Mouse (Mus musculus) MEL (cell line): ENCODE data around the gene Vps13d. TPM values are rescaled to one million over a fixed set of nuclear protein-coding genes. Genes with fewer than 3 reads are reported as not detected.

Experiments used
- DNase-seq: peaks from one replicate; pipeline ENCODE4 v3.0.0; 2011; ENCODE audit warnings: low read depth, low spot score
- H3K27ac ChIP-seq: 2 replicates; pipeline ENCODE4 v1.5.1; 2012; ENCODE audit warnings: low read depth, mild to moderate bottlenecking, control low read depth, low read length, moderate library complexity; ENCODE audit not compliant: control insufficient read depth
- H3K27me3 ChIP-seq, 2 experiments: fragments of 150-350 bp in 1 of 2; sonication (generic) in 1 of 2; 2 replicates each; pipeline ENCODE4 v1.6.1; 2012; ENCODE audit warnings: low read length in 2 of 2, mild to moderate bottlenecking in 2 of 2, improper control_type of control experiment in 1 of 2, moderate library complexity in 1 of 2; ENCODE audit not compliant: insufficient read depth in 2 of 2, control insufficient read depth in 1 of 2
- H3K36me3 ChIP-seq, 2 experiments: 2 replicates each; pipeline ENCODE4 v1.6.1; 2012 to 2014; ENCODE audit warnings: low read length in 2 of 2, improper control_type of control experiment in 1 of 2, inconsistent platforms in 1 of 2, mild to moderate bottlenecking in 1 of 2; ENCODE audit not compliant: insufficient read depth in 2 of 2, control insufficient read depth in 1 of 2
- H3K4me1 ChIP-seq, 2 experiments: fragments of 150-350 bp in 1 of 2; sonication (generic) in 1 of 2; 2 replicates each; pipeline ENCODE4 v1.6.1; 2012; ENCODE audit warnings: low read length in 2 of 2, improper control_type of control experiment in 1 of 2, mild to moderate bottlenecking in 1 of 2; ENCODE audit not compliant: insufficient read depth in 2 of 2, control insufficient read depth in 1 of 2
- H3K4me3 ChIP-seq, 2 experiments: fragments of 150-350 bp in 1 of 2; sonication (generic) in 1 of 2; 2 replicates each; pipeline ENCODE4 v1.5.1; 2012; ENCODE audit warnings: low read depth in 2 of 2, low read length in 2 of 2, mild to moderate bottlenecking in 2 of 2, moderate library complexity in 2 of 2, control low read depth in 1 of 2, improper control_type of control experiment in 1 of 2; ENCODE audit not compliant: control insufficient read depth in 1 of 2, insufficient read depth in 1 of 2
- H3K79me2 ChIP-seq: 2 replicates; pipeline ENCODE4 v1.6.1; 2012; ENCODE audit warnings: mild to moderate bottlenecking, low read length, moderate library complexity; ENCODE audit not compliant: control insufficient read depth, poor library complexity, insufficient read depth
- H3K9ac ChIP-seq: 2 replicates; pipeline ENCODE4 v1.6.1; 2012; ENCODE audit warnings: low read depth, mild to moderate bottlenecking, control low read depth, low read length, moderate library complexity; ENCODE audit not compliant: control insufficient read depth, poor library complexity, severe bottlenecking
- H3K9me3 ChIP-seq: fragments of 150-350 bp; sonication (generic); replicated peaks from 2 replicates; pipeline ENCODE4 v1.6.1; 2012; ENCODE audit warnings: mild to moderate bottlenecking, low read length, improper control_type of control experiment, moderate library complexity; ENCODE audit not compliant: insufficient read depth
- CHD1 ChIP-seq: IDR thresholded peaks from 2 replicates; pipeline ENCODE4 v1.6.1; 2012; ENCODE audit warnings: low read depth, mild to moderate bottlenecking, inconsistent platforms, low read length, improper control_type of control experiment
- CHD2 ChIP-seq: IDR thresholded peaks from 2 replicates; pipeline ENCODE4 v1.6.1; 2011; ENCODE audit warnings: low read length, improper control_type of control experiment
- CTCF ChIP-seq, 3 experiments: IDR thresholded peaks in 2 of 3; conservative IDR thresholded peaks in 1 of 3; 2 replicates each; pipeline ENCODE4 v1.5.1; 2011 to 2012; ENCODE audit warnings: low read length in 3 of 3, low read depth in 2 of 3, mild to moderate bottlenecking in 2 of 3, improper control_type of control experiment in 1 of 3, inconsistent platforms in 1 of 3, mixed read lengths in 1 of 3, moderate library complexity in 1 of 3; ENCODE audit not compliant: control insufficient read depth in 1 of 3, insufficient read depth in 1 of 3, poor library complexity in 1 of 3, severe bottlenecking in 1 of 3
- E2F4 ChIP-seq: IDR thresholded peaks from 2 replicates; pipeline ENCODE4 v1.6.1; 2011; ENCODE audit warnings: low read depth, low read length, improper control_type of control experiment, borderline replicate concordance
- ELF1 ChIP-seq: IDR thresholded peaks from 2 replicates; pipeline ENCODE4 v1.6.1; 2014; ENCODE audit warnings: low read depth, mild to moderate bottlenecking, inconsistent platforms, low read length, improper control_type of control experiment, moderate library complexity
- EP300 ChIP-seq, 2 experiments: IDR thresholded peaks; 2 replicates each; pipeline ENCODE4 v1.6.1; 2011; ENCODE audit warnings: improper control_type of control experiment in 2 of 2, low read length in 2 of 2, low read depth in 1 of 2, mild to moderate bottlenecking in 1 of 2
- ETS1 ChIP-seq: IDR thresholded peaks from 2 replicates; pipeline ENCODE4 v1.6.1; 2012; ENCODE audit warnings: low read depth, mild to moderate bottlenecking, inconsistent platforms, low read length, improper control_type of control experiment, moderate library complexity
- GABPA ChIP-seq: IDR thresholded peaks from 2 replicates; pipeline ENCODE4 v1.6.1; 2012; ENCODE audit warnings: low read depth, mild to moderate bottlenecking, inconsistent platforms, low read length, improper control_type of control experiment, moderate library complexity
- GATA1 ChIP-seq: IDR thresholded peaks from 2 replicates; pipeline ENCODE4 v1.6.1; 2011; ENCODE audit warnings: low read depth, low read length, improper control_type of control experiment
- JUND ChIP-seq: IDR thresholded peaks from 2 replicates; pipeline ENCODE4 v1.6.1; 2011; ENCODE audit warnings: low read depth, mild to moderate bottlenecking, improper control_type of control experiment, low read length
- MAFK ChIP-seq: IDR thresholded peaks from 2 replicates; pipeline ENCODE4 v1.6.1; 2011; ENCODE audit warnings: low read depth, mild to moderate bottlenecking, low read length, improper control_type of control experiment, borderline replicate concordance
- MAX ChIP-seq: IDR thresholded peaks from 2 replicates; pipeline ENCODE4 v1.6.1; 2011; ENCODE audit warnings: low read length, improper control_type of control experiment
- MXI1 ChIP-seq: IDR thresholded peaks from 2 replicates; pipeline ENCODE4 v1.6.1; 2011; ENCODE audit warnings: mild to moderate bottlenecking, low read depth, low read length, improper control_type of control experiment
- MYB ChIP-seq: IDR thresholded peaks from 2 replicates; pipeline ENCODE4 v1.6.1; 2011; ENCODE audit warnings: mild to moderate bottlenecking, low read depth, low read length, improper control_type of control experiment
- MYC ChIP-seq: IDR thresholded peaks from 2 replicates; pipeline ENCODE4 v1.6.1; 2011; ENCODE audit warnings: low read depth, mild to moderate bottlenecking, low read length, improper control_type of control experiment, moderate library complexity
- POLR2AphosphoS2 ChIP-seq: IDR thresholded peaks from 2 replicates; pipeline ENCODE4 v1.6.1; 2011; ENCODE audit warnings: low read length, improper control_type of control experiment
- POLR2AphosphoS5 ChIP-seq: IDR thresholded peaks from 2 replicates; pipeline ENCODE4 v1.6.1; 2012; ENCODE audit warnings: low read depth, borderline replicate concordance, mild to moderate bottlenecking, inconsistent platforms, low read length, moderate library complexity, mixed read lengths
- RAD21 ChIP-seq: IDR thresholded peaks from 2 replicates; pipeline ENCODE4 v1.6.1; 2011; ENCODE audit warnings: mild to moderate bottlenecking, low read depth, low read length, improper control_type of control experiment
- SIN3A ChIP-seq: IDR thresholded peaks from 2 replicates; pipeline ENCODE4 v1.6.1; 2012; ENCODE audit warnings: low read length, improper control_type of control experiment, inconsistent platforms
- SMC3 ChIP-seq: IDR thresholded peaks from 2 replicates; pipeline ENCODE4 v1.6.1; 2011; ENCODE audit warnings: low read depth, low read length, improper control_type of control experiment
- TAL1 ChIP-seq: IDR thresholded peaks from 2 replicates; pipeline ENCODE4 v1.6.1; 2012; ENCODE audit warnings: mild to moderate bottlenecking, inconsistent platforms, low read length, moderate library complexity, mixed read lengths
- UBTF ChIP-seq: IDR thresholded peaks from 2 replicates; pipeline ENCODE4 v1.6.1; 2012; ENCODE audit warnings: low read depth, mild to moderate bottlenecking, inconsistent platforms, low read length, improper control_type of control experiment, moderate library complexity, borderline replicate concordance; ENCODE audit not compliant: insufficient read depth
- USF1 ChIP-seq: IDR thresholded peaks from 2 replicates; pipeline ENCODE4 v1.6.1; 2014; ENCODE audit warnings: low read depth, mild to moderate bottlenecking, inconsistent platforms, low read length, improper control_type of control experiment, moderate library complexity
- USF2 ChIP-seq, 2 experiments: IDR thresholded peaks; 2 replicates each; pipeline ENCODE4 v1.6.1; 2011 to 2012; ENCODE audit warnings: improper control_type of control experiment in 2 of 2, low read length in 2 of 2, borderline replicate concordance in 1 of 2, inconsistent platforms in 1 of 2, low read depth in 1 of 2, mild to moderate bottlenecking in 1 of 2; ENCODE audit not compliant: insufficient read depth in 1 of 2
- ZC3H11A ChIP-seq: IDR thresholded peaks from 2 replicates; pipeline ENCODE4 v1.6.1; 2012; ENCODE audit warnings: low read depth, mild to moderate bottlenecking, inconsistent platforms, low read length, improper control_type of control experiment
- ZKSCAN1 ChIP-seq: IDR thresholded peaks from 2 replicates; pipeline ENCODE4 v1.6.1; 2012; ENCODE audit warnings: low read depth, mild to moderate bottlenecking, inconsistent platforms, low read length, improper control_type of control experiment, moderate library complexity
- ZMIZ1 ChIP-seq: IDR thresholded peaks from 2 replicates; pipeline ENCODE4 v1.6.1; 2012; ENCODE audit warnings: low read depth, mild to moderate bottlenecking, inconsistent platforms, low read length, improper control_type of control experiment, moderate library complexity
- polyA plus RNA-seq, 2 experiments: library from polyadenylated mRNA; stranded (reverse) in 1 of 2; unstranded in 1 of 2; fragments of >175 nt in 1 of 2; fragments of >200 nt in 1 of 2; gene quantifications; 2 replicates each; pipeline versions ENCODE4 v1.2.1 to v1.2.4; 2012; ENCODE audit warnings: low replicate concordance in 2 of 2, low read depth in 1 of 2; ENCODE audit not compliant: insufficient read length in 2 of 2, insufficient read depth in 1 of 2, missing spikeins in 1 of 2
- total RNA-seq: library from RNA; depleted of rRNA; stranded (reverse); fragments of 300-350 nt; gene quantifications from 2 replicates; pipeline ENCODE4 v1.2.3, GENCODE M21; 2012

The Vps13d gene
- total and polyA plus RNA-seq, 3 experiments: 8.9 to 14.5 (median 13.2) TPM

DNA sequence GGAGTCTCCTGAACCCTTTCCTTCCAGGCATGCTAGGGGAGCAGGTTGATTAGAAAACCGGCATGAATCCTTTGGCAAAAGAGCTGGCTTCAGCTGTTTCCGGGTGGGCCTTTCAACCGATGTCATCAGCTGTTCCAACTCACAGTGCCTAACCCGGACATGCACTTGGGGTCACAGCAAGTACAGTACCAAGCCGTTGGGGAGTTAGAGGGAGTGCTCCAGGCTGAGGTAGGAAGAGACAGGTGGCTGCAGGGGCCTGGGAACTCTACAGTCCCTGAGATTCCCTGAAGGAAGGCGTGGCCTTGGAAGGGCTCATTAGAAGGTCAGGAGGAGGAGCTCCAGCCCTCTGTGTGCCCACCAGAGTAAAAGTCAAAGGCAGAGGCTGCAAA is 20.0 kb upstream of the Vps13d start:
- Histone ChIP-seq H3K9me3 (no peaks in the 10 kb centered on the region), H3K4me1 (no peaks in the 10 kb centered on the region), H3K79me2 (no peaks in the 10 kb centered on the region), H3K9ac (no peak overlapping the region), H3K27me3 (no peaks in the 10 kb centered on the region), H3K4me3 (no peak overlapping the region), H3K36me3 (no peaks in the 10 kb centered on the region; a peak in 1 of 4 replicates), H3K27ac (no peak overlapping the region)
- no peak for TF ChIP-seq MXI1
- no peak for TF ChIP-seq CTCF (IDR thresholded peaks at IDR 0.05 in 2 of 3, conservative IDR thresholded peaks at IDR 0.05 in 1 of 3; ENCODE audit: control insufficient read depth in 1 of 3, insufficient read depth in 1 of 3, low read depth in 2 of 3, low read length in 3 of 3, poor library complexity in 1 of 3, severe bottlenecking in 1 of 3)
- TF ChIP-seq EP300 (IDR thresholded peaks at IDR 0.05; ENCODE audit: low read depth in 1 of 2, low read length in 2 of 2): no peak
- TF ChIP-seq ZKSCAN1: no peak
- TF ChIP-seq TAL1: no peak
- no peak for TF ChIP-seq GATA1
- no peak for TF ChIP-seq CHD1
- no peak for TF ChIP-seq CHD2
- no peak for TF ChIP-seq GABPA
- TF ChIP-seq MYB: no peak
- TF ChIP-seq MAFK: no peak
- TF ChIP-seq ZMIZ1: no peak
- no peak for TF ChIP-seq E2F4
- no peak for DNase-seq

DNA sequence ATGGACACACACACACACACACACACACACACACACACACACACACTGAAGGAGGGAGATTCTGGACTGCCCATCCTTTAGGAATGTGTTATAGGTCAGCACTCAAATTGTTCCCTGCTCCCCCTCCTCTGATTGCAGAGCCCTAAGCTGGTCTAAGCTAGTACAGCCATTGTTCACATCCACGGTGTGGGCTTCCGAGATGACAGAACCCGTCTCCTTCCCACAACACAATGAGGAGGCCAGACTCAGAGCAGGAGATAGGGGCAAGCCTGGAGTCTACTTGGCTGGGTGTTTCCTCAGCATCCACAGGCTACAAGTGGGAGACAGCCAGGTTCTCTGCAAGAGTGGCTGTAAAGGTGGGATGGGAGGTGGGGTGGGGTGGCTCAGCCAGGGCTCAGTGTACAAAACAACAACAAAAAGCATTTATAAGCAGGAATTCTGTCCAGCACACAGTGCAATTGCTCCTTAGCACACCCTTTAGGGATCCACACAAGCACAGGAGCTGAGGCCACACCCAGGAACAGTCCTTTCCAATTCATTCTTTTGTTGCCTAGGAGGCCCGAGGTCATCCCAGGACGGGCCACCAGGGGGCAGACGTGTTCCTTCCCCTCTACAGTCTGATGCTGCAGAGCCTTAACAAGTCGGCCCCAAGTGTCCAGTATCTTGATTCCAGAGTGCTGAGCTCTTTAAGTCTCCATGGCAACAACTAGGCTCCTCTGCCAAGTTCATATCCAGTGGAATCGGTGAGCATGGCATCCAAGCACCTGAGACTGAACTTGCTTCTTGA is 19.4 kb upstream of the Vps13d start:
- H3K36me3 ChIP-seq: no peaks in the 10 kb centered on the region; a peak in 1 of 4 replicates
- H3K9me3 ChIP-seq: no peaks in the 10 kb centered on the region
- TF ChIP-seq MAX: no peak
- peak; percentile 82 for TF ChIP-seq ZC3H11A
- no peak for TF ChIP-seq UBTF
- TF ChIP-seq SMC3: peak; percentile 96
- TF ChIP-seq JUND: no peak
- no peak for TF ChIP-seq MAFK
- TF ChIP-seq USF2 (IDR thresholded peaks at IDR 0.05; ENCODE audit: borderline replicate concordance in 1 of 2, insufficient read depth in 1 of 2, low read depth in 1 of 2, low read length in 2 of 2): no peak
- peak; percentile 86 to 93 (median 91) for TF ChIP-seq CTCF (IDR thresholded peaks at IDR 0.05 in 2 of 3, conservative IDR thresholded peaks at IDR 0.05 in 1 of 3; ENCODE audit: control insufficient read depth in 1 of 3, insufficient read depth in 1 of 3, low read depth in 2 of 3, low read length in 3 of 3, poor library complexity in 1 of 3, severe bottlenecking in 1 of 3)
- peak; percentile 82 for TF ChIP-seq RAD21
- no peak for TF ChIP-seq SIN3A
- TF ChIP-seq POLR2AphosphoS5: no peak
- TF ChIP-seq TAL1: no peak
- TF ChIP-seq ZMIZ1: no peak
- TF ChIP-seq EP300 (IDR thresholded peaks at IDR 0.05; ENCODE audit: low read depth in 1 of 2, low read length in 2 of 2): no peak
- no peak for TF ChIP-seq POLR2AphosphoS2
- no peak for TF ChIP-seq USF1
- no peak for TF ChIP-seq E2F4
- no peak for TF ChIP-seq ELF1
- no peak for TF ChIP-seq ZKSCAN1
- TF ChIP-seq MYC: no peak
- 0 out of 2 replicates have a peak, but pooled peaks have one; percentile 6 for TF ChIP-seq ETS1
- H3K4me1 ChIP-seq: no peaks in the 10 kb centered on the region
- DNase-seq: peak; percentile 83
- no peaks in the 10 kb centered on the region for H3K27me3 ChIP-seq
- H3K27ac ChIP-seq: no peak overlapping the region
- H3K4me3 ChIP-seq: no peak overlapping the region
- H3K9ac ChIP-seq: no peak overlapping the region
- H3K79me2 ChIP-seq: no peaks in the 10 kb centered on the region
